Mouse (Mus musculus) forebrain, embryonic 15.5 days (tissue): ENCODE results near the gene Slc4a5. TPM values are rescaled to one million over a fixed set of nuclear protein-coding genes. Genes with fewer than 3 reads are reported as not detected.

Experiments
- ATAC-seq: fragments of 200-750 bp; cut with Nextera tagmentation; replicated peaks from 2 replicates; pipeline ENCODE4 v1.8.0; 2017; ENCODE audit warnings: mild to moderate bottlenecking, moderate TSS enrichment, moderate library complexity
- H3K27ac ChIP-seq: fragments of 300-500 bp; sonication (generic); replicated peaks from 2 replicates; pipeline ENCODE4 v1.5.1; 2015; ENCODE audit warnings: mild to moderate bottlenecking, inconsistent platforms
- H3K27me3 ChIP-seq: fragments of 300-500 bp; sonication (generic); 2 replicates; pipeline ENCODE4 v1.6.1; 2015; ENCODE audit warnings: inconsistent platforms
- H3K36me3 ChIP-seq: fragments of 300-500 bp; sonication (generic); 2 replicates; pipeline ENCODE4 v1.6.1; 2015; ENCODE audit warnings: mild to moderate bottlenecking, inconsistent platforms
- H3K4me1 ChIP-seq: fragments of 300-500 bp; sonication (generic); 2 replicates; pipeline ENCODE4 v1.6.1; 2015; ENCODE audit warnings: inconsistent platforms
- H3K4me2 ChIP-seq: fragments of 300-500 bp; sonication (generic); replicated peaks from 2 replicates; pipeline ENCODE4 v1.6.1; 2015; ENCODE audit warnings: mild to moderate bottlenecking, inconsistent platforms
- H3K4me3 ChIP-seq: fragments of 300-500 bp; sonication (generic); 2 replicates; pipeline ENCODE4 v1.5.1; 2015; ENCODE audit warnings: mild to moderate bottlenecking, inconsistent platforms
- H3K9ac ChIP-seq: fragments of 300-500 bp; sonication (generic); replicated peaks from 2 replicates; pipeline ENCODE4 v1.6.1; 2015; ENCODE audit warnings: mild to moderate bottlenecking, inconsistent platforms
- H3K9me3 ChIP-seq: fragments of 300-500 bp; sonication (generic); 2 replicates; pipeline ENCODE4 v1.6.1; 2016; ENCODE audit warnings: inconsistent platforms
- WGBS: fragments of 180-500 bp; shearing (Covaris S2); methylation state at CpG from one replicate; pipeline ENCODE4 v1.1.7; 2015; ENCODE audit warnings: mixed read lengths; 5-methylcytosine and 5-hydroxymethylcytosine counted together
- polyA plus RNA-seq: library from polyadenylated mRNA; unstranded; fragments of >200 nt; fragmentation: Nextera tagmentation; extraction: Ambion mirVana; gene quantifications from 2 replicates; pipeline ENCODE4 v1.2.1, GENCODE M21; 2015

Slc4a5 gene
- polyA plus RNA-seq, 1 experiment from 2014 or later, result 0.85 TPM

DNA sequence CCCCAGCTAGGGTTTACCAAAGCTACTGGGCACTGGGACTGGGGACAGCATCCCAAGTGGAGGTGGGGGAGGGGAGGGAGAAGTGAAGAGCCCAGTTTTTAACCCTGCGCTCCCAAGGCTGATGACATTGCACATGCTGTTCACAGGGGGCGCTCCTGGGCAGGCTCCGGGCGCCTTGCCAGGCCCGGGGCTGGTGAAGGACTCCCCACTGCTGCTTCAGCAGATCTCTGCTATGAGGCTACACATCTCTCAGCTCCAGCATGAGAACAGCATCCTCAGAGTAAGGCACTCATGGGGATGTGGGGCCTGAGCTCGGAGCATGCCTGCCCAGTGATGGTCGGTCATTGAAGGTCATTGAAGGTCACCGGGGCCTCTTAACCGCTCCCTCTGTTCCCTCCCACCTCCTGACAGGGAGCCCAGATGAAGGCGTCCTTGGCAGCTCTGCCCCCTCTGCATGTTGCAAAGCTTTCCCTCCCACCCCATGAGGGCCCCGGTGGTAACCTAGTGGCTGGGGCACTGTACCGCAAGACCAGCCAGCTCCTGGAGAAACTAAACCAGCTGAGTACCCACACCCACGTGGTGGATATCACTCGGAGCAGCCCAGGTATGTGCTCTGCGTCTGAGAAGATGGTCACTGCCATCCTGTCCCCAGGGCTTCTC is 22.2 kb upstream of the Slc4a5 start:
- Histone ChIP-seq H3K9ac (no peak overlapping the region), H3K9me3 (no peaks in the 10 kb centered on the region), H3K4me1 (no peaks in the 10 kb centered on the region), H3K27me3 (no peaks in the 10 kb centered on the region), H3K27ac (no peak overlapping the region), H3K36me3 (peaks cover 77% of the 10 kb centered on the region), H3K4me2 (no peak overlapping the region), H3K4me3 (no peak overlapping the region)
- ATAC-seq, result 0 out of 2 replicates have a peak, but pooled peaks have one; percentile 20
- WGBS, result 44% methylated on average over 15 of the region's 15 CpGs

DNA sequence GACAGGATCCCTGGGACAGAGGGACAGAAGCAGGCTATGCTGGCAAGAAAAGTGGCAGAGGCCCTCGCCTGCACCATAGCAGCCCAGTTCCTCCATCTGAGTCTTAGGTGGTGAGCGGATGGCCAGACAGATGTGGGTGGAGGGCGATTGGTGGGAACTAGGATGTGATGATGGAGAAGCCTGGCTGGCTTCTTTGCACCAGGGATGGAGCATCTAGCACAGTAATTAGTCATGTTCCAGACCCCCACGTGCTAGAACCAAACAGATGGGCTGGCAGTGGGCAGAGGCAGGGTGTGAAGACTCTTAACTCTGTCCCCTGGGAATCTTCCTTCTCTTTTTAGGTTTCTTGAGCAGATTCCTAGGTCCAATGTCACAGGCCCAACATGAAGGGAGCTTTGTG is 16.3 kb upstream of the Slc4a5 start:
- H3K4me1 ChIP-seq, result no peaks in the 10 kb centered on the region
- no peak overlapping the region for H3K4me3 ChIP-seq
- no peak for ATAC-seq
- WGBS, result 85% methylated on average over 4 of the region's 4 CpGs
- no peak overlapping the region for H3K27ac ChIP-seq
- peaks cover 20% of the 10 kb centered on the region for H3K36me3 ChIP-seq
- H3K9ac ChIP-seq, result no peak overlapping the region
- no peak overlapping the region for H3K4me2 ChIP-seq
- H3K27me3 ChIP-seq, result no peaks in the 10 kb centered on the region
- no peaks in the 10 kb centered on the region for H3K9me3 ChIP-seq

DNA sequence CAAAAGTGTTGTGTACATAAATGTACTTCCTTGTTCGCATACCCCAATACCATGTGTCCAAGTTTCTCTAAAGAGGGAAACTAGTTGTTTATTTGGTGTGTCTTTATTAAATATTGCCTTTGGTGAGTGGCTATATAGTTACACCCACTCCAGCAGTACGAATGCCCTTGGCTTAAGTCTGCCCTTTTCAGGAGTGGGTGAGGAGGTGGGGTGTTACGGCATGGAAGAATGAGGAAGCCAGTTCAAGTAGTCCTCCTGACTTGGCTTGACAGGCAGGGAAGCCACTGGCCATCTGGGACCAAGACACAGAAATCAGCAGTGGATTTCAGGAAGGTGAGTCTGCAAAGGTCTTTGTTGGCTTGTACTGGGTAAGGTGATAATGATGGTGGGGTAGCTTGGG is 13.8 kb upstream of the Slc4a5 start:
- 93% methylated on average over 3 of the region's 3 CpGs for WGBS
- Histone ChIP-seq H3K9ac (no peak overlapping the region), H3K9me3 (no peaks in the 10 kb centered on the region), H3K4me1 (0 out of 2 replicates have a peak, but pooled peaks cover 3% of the 10 kb centered on the region), H3K36me3 (no peaks in the 10 kb centered on the region; the same call in 1 of the 2 replicates), H3K4me3 (no peak overlapping the region), H3K4me2 (no peak overlapping the region), H3K27me3 (no peaks in the 10 kb centered on the region), H3K27ac (no peak overlapping the region)
- no peak for ATAC-seq

DNA sequence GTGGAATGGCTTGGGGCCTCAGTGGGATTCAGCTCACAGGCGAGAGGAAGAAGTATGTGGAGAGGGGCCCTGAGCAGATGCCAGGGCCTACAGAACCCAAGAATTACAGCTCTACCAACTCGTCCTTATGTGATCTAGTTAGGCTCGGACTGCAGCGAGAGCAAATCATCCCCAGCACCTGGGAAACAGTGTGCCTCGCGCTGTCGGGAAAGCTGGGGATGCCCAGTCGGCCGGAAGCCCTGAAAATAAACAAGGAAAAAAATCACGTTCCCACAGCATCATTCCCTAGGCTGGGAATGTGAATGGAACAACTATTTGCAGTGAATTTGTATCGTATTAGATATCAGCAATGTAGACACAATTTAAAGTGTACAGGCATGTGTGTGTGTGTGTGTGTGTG is 13.3 kb upstream of the Slc4a5 start:
- 75% methylated on average over 11 of the region's 11 CpGs for WGBS
- Histone ChIP-seq H3K27ac (no peak overlapping the region), H3K9ac (no peak overlapping the region), H3K27me3 (no peaks in the 10 kb centered on the region), H3K4me1 (0 out of 2 replicates have a peak, but pooled peaks cover 3% of the 10 kb centered on the region), H3K4me3 (no peak overlapping the region), H3K36me3 (no peaks in the 10 kb centered on the region), H3K4me2 (no peak overlapping the region), H3K9me3 (no peaks in the 10 kb centered on the region)
- no peak for ATAC-seq

DNA sequence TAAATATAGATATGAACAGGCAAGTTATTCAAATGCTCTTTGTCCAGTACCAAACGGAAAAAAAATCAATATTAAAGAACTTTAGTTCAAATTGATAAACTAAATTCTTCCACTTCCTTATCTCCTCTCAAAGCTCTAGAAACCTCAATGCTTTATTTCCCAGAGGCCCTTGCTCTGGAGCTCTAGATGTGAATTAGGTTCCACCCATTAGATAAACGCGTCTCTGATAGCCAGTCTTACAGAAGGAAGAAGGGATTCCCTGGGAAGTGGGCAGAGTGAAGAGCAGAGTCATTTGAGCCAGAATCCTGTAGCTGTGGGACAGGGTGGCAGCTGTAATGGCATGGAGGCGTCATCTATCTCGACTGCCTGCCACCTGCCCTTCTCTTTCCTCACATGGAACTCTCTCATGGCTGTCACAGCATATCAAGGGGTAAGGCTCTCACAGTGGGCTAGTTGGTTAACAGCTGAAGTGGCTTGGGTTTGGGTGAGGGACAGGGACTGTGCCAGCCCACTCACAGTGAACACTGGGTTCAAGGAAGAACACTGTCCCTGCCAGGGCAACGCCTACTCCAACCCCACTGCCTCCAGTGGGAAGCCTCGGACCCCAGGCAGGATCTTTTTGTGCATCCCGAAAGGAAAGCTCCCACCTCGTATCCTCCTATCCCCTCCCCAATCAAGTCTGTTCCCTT is 12.1 kb upstream of the Slc4a5 start:
- no peaks in the 10 kb centered on the region for H3K27me3 ChIP-seq
- H3K36me3 ChIP-seq, result no peaks in the 10 kb centered on the region
- ATAC-seq, result no peak
- no peak overlapping the region for H3K4me2 ChIP-seq
- H3K4me3 ChIP-seq, result no peak overlapping the region
- no peak overlapping the region for H3K27ac ChIP-seq
- no peak overlapping the region for H3K9ac ChIP-seq
- 0 out of 2 replicates have a peak, but pooled peaks cover 3% of the 10 kb centered on the region for H3K4me1 ChIP-seq
- H3K9me3 ChIP-seq, result no peaks in the 10 kb centered on the region
- WGBS, result 75% methylated on average over 9 of the region's 9 CpGs

DNA sequence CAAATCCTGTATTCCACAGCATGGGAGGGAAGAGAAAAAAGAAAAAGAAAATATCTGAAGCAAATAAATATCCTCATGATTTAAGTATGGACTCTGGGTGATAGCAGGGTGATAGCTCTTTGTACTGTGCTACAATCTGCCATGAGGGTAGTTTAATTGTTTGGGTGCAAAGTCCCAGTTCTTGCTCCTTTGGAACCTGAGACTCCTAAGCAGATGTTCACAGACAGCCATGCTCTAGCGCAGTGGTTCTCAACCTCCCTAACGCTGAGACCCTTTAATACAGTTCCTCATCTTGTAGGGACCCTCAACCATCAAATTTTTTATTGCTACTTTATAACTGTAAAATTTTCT is 11.6 kb upstream of the Slc4a5 start:
- ATAC-seq, result no peak
- no peak overlapping the region for H3K27ac ChIP-seq
- no peak overlapping the region for H3K9ac ChIP-seq
- H3K4me3 ChIP-seq, result no peak overlapping the region
- WGBS, result 92% methylated on average over 2 of the region's 2 CpGs
- H3K27me3 ChIP-seq, result no peaks in the 10 kb centered on the region
- H3K36me3 ChIP-seq, result no peaks in the 10 kb centered on the region
- 0 out of 2 replicates have a peak, but pooled peaks cover 3% of the 10 kb centered on the region for H3K4me1 ChIP-seq
- no peak overlapping the region for H3K4me2 ChIP-seq
- no peaks in the 10 kb centered on the region for H3K9me3 ChIP-seq

DNA sequence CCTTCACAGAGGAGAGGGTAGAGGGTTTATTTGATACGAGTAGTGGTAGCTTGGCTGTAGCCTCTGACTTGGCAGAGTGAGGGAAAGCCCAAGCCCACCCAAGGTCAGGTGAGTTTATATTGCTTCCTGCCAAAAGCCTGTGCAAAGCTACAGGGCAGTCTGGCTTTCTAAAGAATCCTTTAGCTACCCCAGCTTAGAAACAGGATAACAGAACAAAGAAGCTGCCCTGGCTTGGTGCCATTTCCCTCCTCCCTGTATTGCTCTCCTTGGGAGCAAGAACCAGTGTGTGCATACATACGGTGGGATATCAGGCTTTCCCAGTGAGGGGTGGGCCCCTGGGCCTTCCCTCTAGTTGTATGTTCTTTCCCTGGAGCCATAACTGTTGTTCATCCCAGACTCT is 9.1 kb upstream of the Slc4a5 start:
- H3K9ac ChIP-seq, result no peak overlapping the region
- ATAC-seq, result no peak
- H3K27ac ChIP-seq, result no peak overlapping the region
- no peaks in the 10 kb centered on the region for H3K36me3 ChIP-seq
- H3K4me3 ChIP-seq, result no peak overlapping the region
- peaks cover 5% of the 10 kb centered on the region; the same call in 1 of the 2 replicates for H3K4me1 ChIP-seq
- 17% methylated on average over 2 of the region's 2 CpGs for WGBS
- no peaks in the 10 kb centered on the region for H3K27me3 ChIP-seq
- no peaks in the 10 kb centered on the region for H3K9me3 ChIP-seq
- H3K4me2 ChIP-seq, result no peak overlapping the region

DNA sequence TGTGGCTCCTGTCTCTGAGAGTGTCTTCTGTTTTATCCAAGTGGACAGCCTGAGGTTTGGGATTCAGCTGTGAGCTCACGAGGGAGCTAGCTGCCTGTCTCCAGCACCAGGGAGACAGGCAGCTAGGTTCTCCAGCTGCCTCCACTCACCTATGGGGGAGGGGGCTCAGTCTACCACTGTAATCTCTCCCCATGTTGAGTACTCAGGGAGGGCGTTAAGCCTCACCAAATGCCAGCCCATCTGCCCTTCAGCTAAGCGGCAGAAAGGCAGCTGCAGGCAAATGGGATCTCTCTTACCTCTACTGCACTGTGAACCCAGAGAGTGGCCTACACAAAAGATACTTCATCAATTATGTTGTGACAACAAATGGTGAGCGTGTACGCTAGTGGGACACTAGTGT is 8.1 kb upstream of the Slc4a5 start:
- no peak overlapping the region for H3K9ac ChIP-seq
- no peak for ATAC-seq
- no peaks in the 10 kb centered on the region for H3K27me3 ChIP-seq
- no peak overlapping the region for H3K4me2 ChIP-seq
- H3K9me3 ChIP-seq, result no peaks in the 10 kb centered on the region
- H3K36me3 ChIP-seq, result no peaks in the 10 kb centered on the region
- H3K4me1 ChIP-seq, result peaks cover 5% of the 10 kb centered on the region; the same call in 1 of the 2 replicates
- 33% methylated on average over 5 of the region's 5 CpGs for WGBS
- no peak overlapping the region for H3K27ac ChIP-seq
- no peak overlapping the region for H3K4me3 ChIP-seq

DNA sequence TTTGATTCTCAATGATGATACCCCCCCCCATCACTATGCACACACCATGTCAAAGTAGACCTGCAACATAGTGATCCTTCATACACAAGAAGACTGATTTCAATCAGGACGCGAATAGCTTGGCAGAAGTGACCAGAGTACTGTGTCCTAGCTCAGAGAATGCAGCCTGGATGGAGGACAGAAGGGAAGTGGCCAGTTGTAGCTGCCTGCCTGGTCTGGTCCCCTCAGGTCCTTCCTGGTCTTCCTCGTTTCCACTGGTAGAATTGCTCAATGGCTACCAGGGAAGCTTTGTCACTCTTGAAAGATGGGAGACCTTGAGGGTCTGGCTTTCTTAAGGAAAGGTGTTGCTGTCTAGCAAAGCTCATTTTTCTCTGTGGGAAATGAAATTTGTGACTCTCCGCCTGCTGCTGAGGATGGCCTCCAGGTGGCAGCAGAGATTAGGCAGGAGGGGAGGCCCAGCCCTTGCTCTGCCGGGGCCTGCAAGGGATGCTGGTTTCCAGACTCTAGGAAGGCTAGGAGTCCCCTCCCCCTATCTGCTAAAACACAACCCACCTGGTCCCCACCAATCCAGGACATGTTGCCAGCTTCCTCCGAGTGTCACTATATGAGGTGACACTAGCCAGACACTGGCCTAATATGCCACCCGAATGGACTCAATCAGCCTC is 4.5 kb upstream of the Slc4a5 start:
- no peaks in the 10 kb centered on the region for H3K36me3 ChIP-seq
- H3K4me3 ChIP-seq, result no peak overlapping the region
- peaks cover 5% of the 10 kb centered on the region; the same call in 1 of the 2 replicates for H3K4me1 ChIP-seq
- peak; percentile 92 for ATAC-seq
- no peak overlapping the region for H3K27ac ChIP-seq
- WGBS, result 17% methylated on average over 7 of the region's 7 CpGs
- H3K9ac ChIP-seq, result 0 out of 2 replicates have a peak overlapping the region, but pooled peaks have one; percentile 4
- no peak overlapping the region for H3K4me2 ChIP-seq
- H3K9me3 ChIP-seq, result no peaks in the 10 kb centered on the region
- H3K27me3 ChIP-seq, result no peaks in the 10 kb centered on the region

DNA sequence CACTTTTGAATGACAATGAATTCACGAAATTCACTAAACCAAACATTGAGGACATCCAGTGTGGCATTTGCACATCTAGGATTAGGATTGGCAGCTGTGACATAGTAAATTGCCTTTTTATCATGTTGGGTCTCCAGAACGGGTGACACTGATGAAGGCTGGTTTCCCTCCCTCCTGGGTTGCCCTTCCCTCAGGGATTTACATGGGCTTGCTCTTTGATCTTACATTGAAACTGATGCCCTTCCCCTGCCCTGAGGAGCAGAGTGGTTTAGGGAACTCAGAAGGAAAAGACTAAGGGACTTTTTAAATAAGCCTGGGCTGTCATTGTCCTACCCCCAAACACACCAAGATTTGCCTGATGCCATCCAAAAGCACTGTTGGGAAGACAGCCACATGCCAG is 11.9 kb downstream of the Slc4a5 start:
- Histone ChIP-seq H3K27ac (no peak overlapping the region), H3K4me1 (peaks cover 9% of the 10 kb centered on the region), H3K36me3 (no peaks in the 10 kb centered on the region), H3K9me3 (no peaks in the 10 kb centered on the region), H3K9ac (no peak overlapping the region), H3K4me3 (no peak overlapping the region), H3K27me3 (0 out of 2 replicates have a peak, but pooled peaks cover 4% of the 10 kb centered on the region), H3K4me2 (no peak overlapping the region)
- ATAC-seq, result no peak
- 38% methylated on average over 2 of the region's 2 CpGs for WGBS

DNA sequence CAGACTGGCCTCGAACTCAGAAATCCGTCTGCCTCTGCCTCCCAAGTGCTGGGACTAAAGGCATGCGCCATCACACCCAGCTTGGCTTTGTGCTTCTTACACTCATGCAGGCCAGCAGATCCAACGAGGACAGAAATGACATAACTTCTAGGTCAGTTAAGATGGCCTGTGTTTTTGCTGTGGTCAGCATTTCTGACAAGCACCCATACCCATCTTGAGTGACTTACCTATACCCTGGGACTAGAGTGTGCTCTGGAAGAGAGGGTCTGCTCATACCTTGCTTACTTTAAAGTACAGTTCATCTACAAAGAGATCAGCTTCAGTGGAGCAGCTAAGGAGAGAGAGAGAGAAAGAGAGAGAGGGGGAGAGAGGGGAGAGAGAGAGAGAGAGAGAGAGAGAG is 13.7 kb downstream of the Slc4a5 start:
- no peak overlapping the region for H3K4me2 ChIP-seq
- 0 out of 2 replicates have a peak, but pooled peaks cover 4% of the 10 kb centered on the region for H3K27me3 ChIP-seq
- H3K9me3 ChIP-seq, result no peaks in the 10 kb centered on the region
- no peaks in the 10 kb centered on the region for H3K36me3 ChIP-seq
- 75% methylated on average over 4 of the region's 4 CpGs for WGBS
- no peak overlapping the region for H3K9ac ChIP-seq
- H3K4me3 ChIP-seq, result no peak overlapping the region
- H3K4me1 ChIP-seq, result peaks cover 9% of the 10 kb centered on the region
- H3K27ac ChIP-seq, result no peak overlapping the region
- no peak for ATAC-seq

DNA sequence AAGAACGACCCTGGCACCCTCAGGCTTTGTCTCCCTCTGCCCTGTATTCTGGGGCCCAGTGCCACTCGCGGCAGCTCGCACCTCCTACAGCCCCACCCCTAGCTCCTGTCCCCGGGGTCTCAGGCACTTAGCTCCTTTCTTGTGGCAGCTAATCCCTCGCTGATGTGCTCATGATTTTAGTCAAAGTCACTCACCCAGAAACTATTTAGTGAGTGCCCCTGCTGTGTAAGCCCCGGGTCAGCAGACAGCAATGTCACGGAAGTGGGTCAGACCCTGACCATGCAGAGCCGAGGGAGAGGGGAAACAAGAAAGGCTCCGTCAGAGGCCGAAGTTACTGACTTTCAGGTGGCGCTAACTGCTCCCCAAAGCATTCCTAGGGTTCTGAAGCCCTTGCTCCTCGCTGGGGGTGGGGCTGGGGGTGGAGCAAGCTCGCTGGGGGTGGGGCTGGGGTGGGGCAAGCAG is 14.7 kb downstream of the Slc4a5 start:
- Histone ChIP-seq H3K27me3 (peaks cover 11% of the 10 kb centered on the region; the same call in 1 of the 2 replicates), H3K36me3 (no peaks in the 10 kb centered on the region), H3K4me3 (no peak overlapping the region), H3K27ac (no peak overlapping the region), H3K4me2 (0 out of 2 replicates have a peak overlapping the region, but pooled peaks have one; percentile 12), H3K9ac (no peak overlapping the region), H3K4me1 (peaks cover 9% of the 10 kb centered on the region), H3K9me3 (no peaks in the 10 kb centered on the region)
- under 1% methylated on average over 14 of the region's 14 CpGs for WGBS
- ATAC-seq, result no peak
